ENCODE assay signal across 9 mouse cellular contexts in genomic region chr2:104123540-104123939, GRCm38 (mm10). TPM values are rescaled to one million over a fixed set of nuclear protein-coding genes. Genes with fewer than 3 reads are reported as not detected.
DNase-seq lines count a peak whose midpoint lies in the region; ATAC-seq and TF ChIP-seq lines count a peak whose summit lies in the region.
"Had no signal": no experiment of that assay in that cellular context is flagged by ENCODE, and none has a peak within 500 bp of the region (broad histone marks: within the 10 kb centered on the region; RNA-seq: fewer than 3 reads in every experiment).

No protein-coding gene starts in this region.

- no peaks in the 10 kb centered on the region for H3K9me3 ChIP-seq in heart, embryonic 11.5 days (replicated peaks; ENCODE audit: control insufficient read depth, low read length)
- H3K9me3 ChIP-seq in hindbrain, embryonic 15.5 days = no peaks in the 10 kb centered on the region
- no peaks in the 10 kb centered on the region for H3K9me3 ChIP-seq in midbrain, embryonic 11.5 days (ENCODE audit: control insufficient read depth, low read length)

- peak overlapping the region; percentile 83; the same call in 1 of the 2 replicates for H3K27ac ChIP-seq in heart, embryonic 11.5 days (ENCODE audit: low read depth, low read length)
- H3K27ac ChIP-seq in hindbrain, embryonic 15.5 days (replicated peaks) = no peak overlapping the region
- H3K27ac ChIP-seq in midbrain, embryonic 11.5 days (ENCODE audit: low read depth, low read length) = no peak overlapping the region

- TF ChIP-seq CTCF in lung, adult 2 months (IDR thresholded peaks at IDR 0.05; ENCODE audit: insufficient read depth, low read length) = no peak

- DNase-seq in heart, adult 11 months = no peak
- peak; percentile 63 for DNase-seq in c-Kit-positive CD71-positive TER-119-negative erythroid progenitor cells, embryonic 14.5 days (ENCODE audit: low read depth)
- DNase-seq in midbrain, embryonic 11.5 days (ENCODE audit: low spot score, missing footprints) = peak; percentile 82
- no peak for DNase-seq in layer of hippocampus, adult 11-12 months (ENCODE audit: low spot score)
- DNase-seq in layer of hippocampus, postnatal 25 days (ENCODE audit: extremely low spot score in 1 of 2, low spot score in 1 of 2) = no peak
- no peak for DNase-seq in lung, adult 2 months

- 43% methylated on average over 3 of the region's 3 CpGs for WGBS in heart, embryonic 11.5 days (ENCODE audit: insufficient replicate concordance)
- WGBS in hindbrain, embryonic 15.5 days = 38% methylated on average over 3 of the region's 3 CpGs
- 53% methylated on average over 3 of the region's 3 CpGs for WGBS in midbrain, embryonic 11.5 days
- 61% methylated on average over 3 of the region's 3 CpGs for WGBS in lung, adult 2 months

- no peaks in the 10 kb centered on the region for H3K36me3 ChIP-seq in heart, embryonic 11.5 days (ENCODE audit: control insufficient read depth, insufficient read depth, low read length)
- H3K36me3 ChIP-seq in hindbrain, embryonic 15.5 days = no peaks in the 10 kb centered on the region
- H3K36me3 ChIP-seq in midbrain, embryonic 11.5 days (ENCODE audit: control insufficient read depth, insufficient read depth, low read length) = no peaks in the 10 kb centered on the region

- peaks cover 34% of the 10 kb centered on the region for H3K4me1 ChIP-seq in heart, embryonic 11.5 days (ENCODE audit: control insufficient read depth, insufficient read depth, low read length)
- H3K4me1 ChIP-seq in hindbrain, embryonic 15.5 days (replicated peaks) = peaks cover 11% of the 10 kb centered on the region
- peaks cover 2% of the 10 kb centered on the region; the same call in 1 of the 2 replicates for H3K4me1 ChIP-seq in midbrain, embryonic 11.5 days (ENCODE audit: control insufficient read depth, insufficient read depth, low read length)
- H3K4me1 ChIP-seq in lung, adult 2 months (ENCODE audit: control insufficient read depth, insufficient read depth, low read length) = peaks cover 4% of the 10 kb centered on the region; the same call in 1 of the 2 replicates

- 0 out of 2 replicates have a peak, but pooled peaks cover 4% of the 10 kb centered on the region for H3K27me3 ChIP-seq in heart, embryonic 11.5 days (ENCODE audit: control insufficient read depth, insufficient read depth, low read length)
- H3K27me3 ChIP-seq in hindbrain, embryonic 15.5 days = 0 out of 2 replicates have a peak, but pooled peaks cover 11% of the 10 kb centered on the region
- H3K27me3 ChIP-seq in midbrain, embryonic 11.5 days (ENCODE audit: control insufficient read depth, insufficient read depth, low read length) = peaks cover 3% of the 10 kb centered on the region; the same call in 1 of the 2 replicates

- H3K4me3 ChIP-seq in heart, embryonic 11.5 days (ENCODE audit: low read depth, low read length) = peak overlapping the region; percentile 65
- peak overlapping the region; percentile 66; the same call in 1 of the 2 replicates for H3K4me3 ChIP-seq in hindbrain, embryonic 15.5 days
- no peak overlapping the region; the same call in 1 of the 2 replicates for H3K4me3 ChIP-seq in midbrain, embryonic 11.5 days (ENCODE audit: low read depth, low read length)
- H3K4me3 ChIP-seq in lung, adult 2 months (replicated peaks; ENCODE audit: extremely low read depth, low read depth, low read length) = no peak overlapping the region

- peak overlapping the region; percentile 81; the same call in 1 of the 2 replicates for H3K9ac ChIP-seq in heart, embryonic 11.5 days (ENCODE audit: low read depth, low read length)
- H3K9ac ChIP-seq in hindbrain, embryonic 15.5 days = no peak overlapping the region
- no peak overlapping the region for H3K9ac ChIP-seq in midbrain, embryonic 11.5 days (ENCODE audit: low read length)

- no peak for ATAC-seq in heart, embryonic 11.5 days (replicated peaks; ENCODE audit: insufficient number of reproducible peaks, low FRiP score, low TSS enrichment)
- ATAC-seq in hindbrain, embryonic 15.5 days (ENCODE audit: low FRiP score, low read depth) = peak; percentile 31
- no peak for ATAC-seq in midbrain, embryonic 11.5 days (ENCODE audit: low FRiP score)

- peak overlapping the region; percentile 95 for H3K4me2 ChIP-seq in heart, embryonic 11.5 days
- H3K4me2 ChIP-seq in hindbrain, embryonic 15.5 days = peak overlapping the region; percentile 98
- peak overlapping the region; percentile 98 for H3K4me2 ChIP-seq in midbrain, embryonic 11.5 days

- TF ChIP-seq POLR2A in lung, adult 2 months (IDR thresholded peaks at IDR 0.05; ENCODE audit: borderline replicate concordance, extremely low read depth, low read depth, low read length) = no peak

RNA-seq across cellular contexts. Expression of gene A930018P22Rik, which starts 1.0 kb away (rescaled TPM):
- 0.46 and 0.53 TPM in 2 replicates for polyA plus RNA-seq in heart, embryonic 11.5 days (2014; fragmentation: Nextera tagmentation; extraction: Ambion mirVana)
- not detected in 2 replicates for polyA plus RNA-seq in hindbrain, embryonic 15.5 days (2015; fragmentation: Nextera tagmentation; extraction: Ambion mirVana)
- 0.16 and 0.34 TPM in 2 replicates for polyA plus RNA-seq in midbrain, embryonic 11.5 days (2014; fragmentation: Nextera tagmentation; extraction: Ambion mirVana)
- under 1 TPM; 0.44 to 0.47 TPM for total RNA-seq in layer of hippocampus, postnatal 25 days (2021)
- 0.26 TPM in 1 of 2 replicates, not detected in the other for polyA plus RNA-seq in lung, adult 2 months (2012; rRNA removed)

RNA-seq across cellular contexts. Expression of gene Cd59a, which starts 27.9 kb away (rescaled TPM):
- 89.4 and 89.9 TPM in 2 replicates for polyA plus RNA-seq in heart, embryonic 11.5 days (2014; fragmentation: Nextera tagmentation; extraction: Ambion mirVana)
- polyA plus RNA-seq in hindbrain, embryonic 15.5 days (2015; fragmentation: Nextera tagmentation; extraction: Ambion mirVana) = 15.6 and 15.9 TPM in 2 replicates
- polyA plus RNA-seq in midbrain, embryonic 11.5 days (2014; fragmentation: Nextera tagmentation; extraction: Ambion mirVana) = 29.2 and 31.2 TPM in 2 replicates
- total RNA-seq in layer of hippocampus, postnatal 25 days (2021) = 1 to 10 TPM; 3.8 TPM
- 10.8 and 17.6 TPM in 2 replicates for polyA plus RNA-seq in lung, adult 2 months (2012; rRNA removed)

RNA-seq across cellular contexts. Expression of gene Cd59b, which starts 53.9 kb away (rescaled TPM):
- polyA plus RNA-seq in heart, embryonic 11.5 days (2014; fragmentation: Nextera tagmentation; extraction: Ambion mirVana) = 8.7 and 15.7 TPM in 2 replicates
- polyA plus RNA-seq in hindbrain, embryonic 15.5 days (2015; fragmentation: Nextera tagmentation; extraction: Ambion mirVana) = 2.3 and 3.5 TPM in 2 replicates
- 1.9 and 5.6 TPM in 2 replicates for polyA plus RNA-seq in midbrain, embryonic 11.5 days (2014; fragmentation: Nextera tagmentation; extraction: Ambion mirVana)
- total RNA-seq in layer of hippocampus, postnatal 25 days (2021) = under 1 TPM; 0.75 to 0.98 TPM
- 1.9 and 5.8 TPM in 2 replicates for polyA plus RNA-seq in lung, adult 2 months (2012; rRNA removed)
- polyA plus RNA-seq: C2C12 had no signal

RNA-seq across cellular contexts. Expression of gene Gm10799, which starts 55.2 kb away (rescaled TPM):
- polyA plus RNA-seq in heart, embryonic 11.5 days (2014; fragmentation: Nextera tagmentation; extraction: Ambion mirVana) = not detected in 2 replicates
- polyA plus RNA-seq in hindbrain, embryonic 15.5 days (2015; fragmentation: Nextera tagmentation; extraction: Ambion mirVana) = not detected in 2 replicates
- not detected in 2 replicates for polyA plus RNA-seq in midbrain, embryonic 11.5 days (2014; fragmentation: Nextera tagmentation; extraction: Ambion mirVana)
- total RNA-seq in layer of hippocampus, postnatal 25 days (2021) = not detected
- polyA plus RNA-seq in lung, adult 2 months (2012; rRNA removed) = not detected in 2 replicates
- polyA plus RNA-seq: C2C12 had no signal

RNA-seq across cellular contexts. Expression of gene Gm10912, which starts 57.9 kb away (rescaled TPM):
- polyA plus RNA-seq in heart, embryonic 11.5 days (2014; fragmentation: Nextera tagmentation; extraction: Ambion mirVana) = not detected in 2 replicates
- polyA plus RNA-seq in hindbrain, embryonic 15.5 days (2015; fragmentation: Nextera tagmentation; extraction: Ambion mirVana) = not detected in 2 replicates
- polyA plus RNA-seq in midbrain, embryonic 11.5 days (2014; fragmentation: Nextera tagmentation; extraction: Ambion mirVana) = not detected in 2 replicates
- total RNA-seq in layer of hippocampus, postnatal 25 days (2021) = under 1 TPM; 0.37 to 0.59 TPM
- polyA plus RNA-seq in lung, adult 2 months (2012; rRNA removed) = 0.10 and 0.11 TPM in 2 replicates
- polyA plus RNA-seq: C2C12 had no signal

Comparison
In these comparisons a context has a peak if more than half of its experiments do, and no peak if none do; other contexts are left out.
1. H3K4me3 ChIP-seq: peak in heart, embryonic 11.5 days (single experiment) and hindbrain, embryonic 15.5 days (single experiment); none in midbrain, embryonic 11.5 days (single experiment) and lung, adult 2 months (single experiment).
2. DNase-seq: peak in c-Kit-positive CD71-positive TER-119-negative erythroid progenitor cells, embryonic 14.5 days (single experiment) and midbrain, embryonic 11.5 days (single experiment); none in heart, adult 11 months (single experiment), layer of hippocampus, adult 11-12 months (single experiment), layer of hippocampus, postnatal 25 days (0 of 2) and lung, adult 2 months (single experiment).
3. Peak in every context shown above with its lines, with median percentiles within 50 percentile points of each other: H3K4me2 ChIP-seq.